Mouse (Mus musculus) heart, postnatal 4 days (tissue): ENCODE data around the gene Lap3. TPM values are rescaled to one million over a fixed set of nuclear protein-coding genes. Genes with fewer than 3 reads are reported as not detected.

Experiments
- DNase-seq: peaks from one replicate; pipeline ENCODE4 v3.0.0; 2021
- total RNA-seq, 2 experiments: library from RNA; stranded (reverse); gene quantifications; 2 replicates each; pipeline ENCODE4 v1.2.3; 2021

The Lap3 gene
- 10 to 100 TPM; 74.3 to 92.5 TPM for total RNA-seq

- DNase-seq, result peak; percentile 100
These were observed at the start of gene Lap3 for GRCm38 (mm10) chr5:45493191-45494092. Lap3 (plus strand) TSS chr5:45493374.

- DNase-seq, result no peak
These were observed 48.9 kb upstream of the Lap3 start for GRCm38 (mm10) chr5:45444130-45444832.

- DNase-seq, result peak; percentile 27
These were observed 44.5 kb upstream of the Lap3 start for GRCm38 (mm10) chr5:45448676-45449075.

GRCm38 (mm10) chr5:45449206-45449605 is 44.0 kb upstream of the Lap3 start:
- no peak for DNase-seq

- DNase-seq, result peak; percentile 97
These were observed 43.1 kb upstream of the Lap3 start, which contains the start of gene Qdpr for GRCm38 (mm10) chr5:45449831-45450716. Qdpr (minus strand) TSS chr5:45450236.

- no peak for DNase-seq
These were observed 39.7 kb upstream of the Lap3 start, which contains the start of gene Clrn2 for GRCm38 (mm10) chr5:45453451-45453850. Clrn2 (plus strand) TSS chr5:45453751.

- no peak for DNase-seq
These were observed 38.7 kb upstream of the Lap3 start for GRCm38 (mm10) chr5:45454456-45454855.

- no peak for DNase-seq
These were observed 20.2 kb upstream of the Lap3 start for GRCm38 (mm10) chr5:45472880-45473450.

GRCm38 (mm10) chr5:45473521-45473920 is 19.7 kb upstream of the Lap3 start:
- no peak for DNase-seq

- DNase-seq, result peak; percentile 58
These were observed 19.0 kb upstream of the Lap3 start for GRCm38 (mm10) chr5:45474215-45474614.

GRCm38 (mm10) chr5:45474758-45475157 is 18.4 kb upstream of the Lap3 start:
- DNase-seq, result no peak

- no peak for DNase-seq
These were observed 17.4 kb upstream of the Lap3 start for GRCm38 (mm10) chr5:45475771-45476170.

- DNase-seq, result no peak
These were observed 16.9 kb upstream of the Lap3 start for GRCm38 (mm10) chr5:45476288-45476687.

- DNase-seq, result no peak
These were observed 15.6 kb upstream of the Lap3 start for GRCm38 (mm10) chr5:45477601-45478000.

GRCm38 (mm10) chr5:45480066-45480465 is 13.1 kb upstream of the Lap3 start:
- no peak for DNase-seq

GRCm38 (mm10) chr5:45481125-45481524 is 12.0 kb upstream of the Lap3 start:
- no peak for DNase-seq

- DNase-seq, result no peak
These were observed 10.6 kb upstream of the Lap3 start for GRCm38 (mm10) chr5:45482607-45483006.

GRCm38 (mm10) chr5:45483654-45484053 is 9.5 kb upstream of the Lap3 start:
- DNase-seq, result no peak

GRCm38 (mm10) chr5:45491776-45492175 is 1.4 kb upstream of the Lap3 start:
- DNase-seq, result no peak

- no peak for DNase-seq
These were observed 1.1 kb downstream of the Lap3 start for GRCm38 (mm10) chr5:45494093-45494755.

GRCm38 (mm10) chr5:45495429-45495975 is 2.3 kb downstream of the Lap3 start:
- no peak for DNase-seq
